Mouse (Mus musculus): ENCODE results near the gene Dnaja3.

DNA sequence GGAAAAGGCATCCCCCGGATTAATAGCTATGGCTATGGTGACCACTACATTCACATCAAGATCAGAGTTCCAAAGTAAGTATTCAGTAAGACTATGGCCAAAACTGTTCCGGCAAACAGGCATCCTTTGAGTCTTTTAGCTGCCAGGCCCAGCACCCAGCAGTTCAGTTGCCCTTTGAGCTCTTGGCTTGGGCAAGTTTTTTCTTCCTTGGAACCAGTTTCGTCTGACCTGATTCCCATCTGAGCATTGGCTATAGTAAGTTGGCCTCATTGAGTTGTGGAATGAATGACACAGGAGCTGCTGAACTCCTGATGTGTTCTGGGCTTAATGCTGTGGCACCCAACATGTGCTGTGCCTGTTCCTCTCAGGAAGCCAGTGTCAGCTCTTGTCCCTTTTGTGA is 61.4 kb downstream of the Dnaja3 start:
- no peak for TF ChIP-seq EP300 (IDR thresholded peaks at IDR 0.05; ENCODE audit: low read depth)
- no peak for TF ChIP-seq CTCF (IDR thresholded peaks at IDR 0.05; ENCODE audit: low read depth)

Data from heart, postnatal 0 days (tissue).